Mouse (Mus musculus) natural killer cell, adult 2 months (primary cell): ENCODE results near the gene Prorsd1.
"Not testable (repeated sequence)": the region's sequence is repeated elsewhere in the genome, so short reads cannot be mapped to it uniquely, and the experiment has no call there.

Source experiments
- DNase-seq, 2 experiments: peaks; one replicate each; pipeline ENCODE4 v3.0.0; 2022; ENCODE audit warnings: low spot score in 2 of 2

Prorsd1 gene

GRCm38 (mm10) chr11:29514682-29515412 lies at the start of gene Prorsd1:
Gene Prorsd1, minus strand, starts transcription at chr11:29515033.
- peak; percentile 88 to 94 for DNase-seq

GRCm38 (mm10) chr11:29563406-29563805 lies 48.6 kb upstream of the Prorsd1 start:
- no peak for DNase-seq

- no peak for DNase-seq
Measured at GRCm38 (mm10) chr11:29560990-29561389, 46.2 kb upstream of the Prorsd1 start.

GRCm38 (mm10) chr11:29560452-29560851 lies 45.6 kb upstream of the Prorsd1 start:
- no peak for DNase-seq

- peak in 1 of 2 experiments; percentile 42 for DNase-seq
Measured at GRCm38 (mm10) chr11:29549425-29549778, 34.6 kb upstream of the Prorsd1 start.

DNA sequence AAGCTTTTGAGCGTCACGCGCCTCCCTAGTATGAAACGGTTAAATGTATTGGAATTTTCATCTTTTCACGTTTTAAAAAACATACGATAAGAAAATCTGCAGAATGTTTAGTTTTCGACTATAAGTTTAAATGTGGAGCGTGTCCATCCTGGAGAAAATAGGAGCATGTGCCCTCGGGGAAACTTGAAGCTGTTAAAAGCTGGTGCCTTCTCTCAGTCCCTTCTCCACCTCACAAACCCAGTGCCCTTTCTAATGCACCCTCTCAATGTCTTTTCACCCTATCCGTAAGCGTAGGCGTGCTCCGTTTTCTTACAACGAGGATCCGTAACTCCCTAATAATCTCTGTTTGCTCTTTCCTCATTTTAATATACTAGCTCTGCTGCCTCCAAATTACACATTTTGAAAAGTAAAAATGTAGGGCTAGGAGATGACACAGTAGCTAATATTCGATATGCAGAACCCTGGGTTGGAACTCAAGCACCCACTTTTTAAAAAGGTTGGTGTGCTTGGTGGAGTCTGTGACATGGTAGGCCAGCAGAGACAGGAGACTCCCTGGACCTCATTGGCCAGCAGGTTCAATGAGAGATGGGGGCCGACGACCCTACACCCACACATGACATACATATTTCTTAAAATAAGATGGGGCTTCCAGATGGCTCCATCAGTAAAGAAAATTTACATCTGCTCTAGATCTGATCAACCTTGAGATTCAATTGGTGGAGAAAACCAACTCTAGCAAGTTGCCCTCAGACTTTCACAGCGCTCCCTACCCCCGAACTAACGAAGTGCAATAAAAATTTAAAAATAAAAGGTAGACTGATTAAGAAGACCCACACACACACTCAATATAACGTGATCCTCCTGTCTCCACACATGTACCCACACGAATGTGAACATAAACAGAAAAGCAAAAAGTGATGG lies 33.9 kb upstream of the Prorsd1 start:
- DNase-seq, result no peak

DNA sequence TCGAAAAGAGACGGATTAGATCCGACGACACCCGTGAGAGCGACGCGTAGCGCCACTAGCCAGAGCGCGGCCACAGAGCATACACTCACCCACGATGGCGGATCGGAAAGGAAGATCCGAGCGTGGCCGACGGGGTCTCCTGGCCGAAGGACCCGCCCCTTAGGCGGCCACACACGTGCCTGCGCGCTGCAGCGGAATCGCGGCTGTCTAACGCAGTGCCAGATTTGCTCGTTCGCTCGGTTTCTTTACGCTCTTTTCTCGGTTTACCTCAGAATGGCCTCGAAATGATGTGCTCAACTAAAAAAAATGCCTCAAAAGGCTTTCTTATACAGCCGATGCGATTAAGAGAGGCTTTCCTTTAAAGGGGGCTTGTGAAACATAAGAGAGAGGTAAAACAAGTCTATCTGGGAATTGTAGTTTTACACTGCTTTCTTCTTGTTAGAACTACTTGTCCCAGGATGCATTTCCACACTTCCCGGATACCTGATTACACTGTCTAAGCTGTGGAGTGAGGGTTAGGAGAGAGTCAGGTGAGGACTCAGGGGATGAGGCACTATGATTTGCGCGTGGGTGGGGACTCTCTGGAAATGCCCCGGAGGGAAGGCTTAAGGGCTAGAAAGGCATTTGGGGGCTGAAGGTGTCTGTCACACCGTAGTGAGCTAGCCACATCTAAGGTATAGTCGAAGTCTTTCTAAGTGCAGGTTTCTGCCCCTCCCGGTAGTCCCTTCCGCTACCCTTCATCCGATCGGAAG lies 33.1 kb upstream of the Prorsd1 start, which contains the start of the genes Clhc1 and Rps27a:
TSS of gene Clhc1 (plus strand) at position 199 of the 752 bp plus-strand sequence.
TSS of gene Rps27a (minus strand) at position 358 of the 752 bp plus-strand sequence.
- peak; percentile 93 to 94 for DNase-seq

DNA sequence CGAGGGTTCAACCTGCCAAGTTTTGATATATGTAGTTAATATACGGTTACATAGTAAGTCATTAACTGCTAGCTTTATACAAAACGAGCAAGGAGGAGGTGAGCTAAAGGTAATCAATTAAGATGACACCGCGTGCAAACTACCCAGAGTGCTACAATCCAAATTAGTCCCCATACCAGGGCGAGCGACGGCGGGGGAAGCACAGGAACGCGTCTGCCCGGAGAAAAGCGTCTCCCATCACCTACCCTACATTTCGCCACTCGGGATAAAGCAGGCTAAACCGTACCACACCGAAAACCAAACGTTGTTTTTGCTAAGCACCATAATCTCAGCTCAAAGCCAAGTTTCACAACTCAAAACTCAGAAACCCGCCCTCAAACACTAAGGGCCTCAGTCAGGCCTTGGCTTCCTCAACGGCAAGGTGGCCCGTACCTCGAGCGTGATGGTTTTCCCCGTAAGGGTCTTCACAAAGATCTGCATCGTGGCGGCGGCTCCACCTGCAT lies 32.5 kb upstream of the Prorsd1 start:
- DNase-seq, result no peak

DNA sequence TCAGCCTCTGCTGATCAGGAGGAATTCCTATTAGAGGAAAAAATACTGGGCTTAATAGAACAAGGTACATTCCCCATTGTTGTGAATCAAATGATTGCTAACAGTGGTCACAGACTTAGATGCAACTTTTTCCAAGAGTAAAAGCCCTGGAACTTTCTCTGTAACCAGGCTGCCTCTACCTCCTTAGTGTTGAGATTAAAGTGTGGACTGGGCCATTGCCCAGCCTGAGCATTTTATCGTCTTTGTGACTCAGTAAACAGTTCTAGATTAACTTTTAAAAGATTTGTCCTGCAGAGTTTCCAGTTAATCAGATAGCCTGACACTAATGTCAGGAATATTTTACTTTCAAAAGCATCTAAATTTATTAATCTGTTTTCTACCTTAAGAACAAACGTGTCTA lies 31.9 kb upstream of the Prorsd1 start:
- no peak for DNase-seq

- DNase-seq, result not testable (repeated sequence)
Measured at GRCm38 (mm10) chr11:29546297-29546696, 31.5 kb upstream of the Prorsd1 start.

DNA sequence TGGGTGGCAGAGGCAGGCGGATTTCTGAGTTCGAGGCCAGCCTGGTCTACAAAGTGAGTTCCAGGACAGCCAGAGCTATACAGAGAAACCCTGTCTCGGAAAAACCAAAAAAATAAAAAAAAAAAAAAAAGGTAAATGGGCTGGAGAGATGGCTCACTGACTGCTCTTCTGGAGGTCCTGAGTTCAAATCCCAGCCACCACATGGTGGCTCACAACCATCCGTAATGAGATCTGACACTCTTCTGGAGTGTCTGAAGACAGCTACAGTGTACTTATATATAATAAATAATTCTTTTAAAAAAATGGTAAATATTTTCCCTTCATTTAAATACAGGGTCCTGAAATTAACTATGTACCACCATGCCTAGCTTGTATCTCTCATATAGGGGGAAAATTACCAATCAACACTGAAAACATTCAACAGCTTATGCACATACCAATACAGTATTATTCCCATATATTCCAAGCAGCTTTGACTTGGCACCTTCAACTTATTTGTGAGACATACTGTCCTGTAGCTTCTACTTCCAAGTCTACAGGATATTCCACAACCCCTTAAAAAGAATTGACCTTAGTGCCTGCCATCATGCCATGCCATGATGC lies 30.4 kb upstream of the Prorsd1 start:
- DNase-seq, result not testable (repeated sequence)

- DNase-seq, result no peak
Measured at GRCm38 (mm10) chr11:29544225-29544945, 29.6 kb upstream of the Prorsd1 start.

DNA sequence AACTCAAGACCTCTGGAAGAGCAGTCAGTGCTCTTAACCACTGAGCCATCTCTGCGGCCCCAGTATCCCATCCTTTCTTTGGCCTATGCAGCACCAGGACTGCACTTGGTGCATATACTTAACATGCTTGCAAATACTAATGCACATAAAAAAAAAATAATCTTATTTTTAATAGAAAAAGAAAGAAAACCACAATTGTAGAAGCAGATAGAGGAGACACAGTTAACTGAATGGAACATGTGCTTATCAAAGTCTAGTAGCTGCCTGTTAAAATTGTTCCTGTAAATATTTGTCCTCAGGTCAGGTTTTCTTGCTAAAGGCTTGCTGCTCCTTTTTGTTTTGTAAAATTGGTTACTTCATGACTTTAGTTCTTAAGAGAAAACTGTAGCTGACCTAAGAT lies 23.4 kb upstream of the Prorsd1 start:
- DNase-seq, result no peak

GRCm38 (mm10) chr11:29525988-29526794 lies 11.4 kb upstream of the Prorsd1 start, which contains the start of gene Mtif2:
Gene Mtif2, plus strand, starts transcription at chr11:29526408.
- DNase-seq, result peak; percentile 50 to 56

DNA sequence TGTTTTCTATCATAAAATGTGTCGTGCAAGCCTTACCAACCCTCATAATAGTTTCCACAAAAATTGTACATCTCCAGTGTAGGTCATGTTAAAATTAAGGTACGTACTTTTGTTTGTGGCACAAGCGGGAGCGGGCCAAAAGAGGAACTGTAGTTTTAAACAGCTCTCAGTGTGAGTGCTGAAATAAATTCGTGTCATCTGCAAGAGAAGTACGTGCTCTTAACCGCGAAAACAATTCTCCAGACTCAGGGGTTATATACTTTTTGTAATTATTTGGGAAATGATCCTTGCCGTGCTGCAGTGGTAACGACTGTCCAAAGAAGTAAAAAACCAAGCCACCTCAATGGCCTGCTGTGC lies 530 bp downstream of the Prorsd1 start:
- DNase-seq, result peak in 1 of 2 experiments; percentile 12

- DNase-seq, result no peak
Measured at GRCm38 (mm10) chr11:29512818-29513535, 1.9 kb downstream of the Prorsd1 start.

GRCm38 (mm10) chr11:29509421-29509820 lies 5.4 kb downstream of the Prorsd1 start:
- DNase-seq, result no peak

- no peak for DNase-seq
Measured at GRCm38 (mm10) chr11:29504899-29505625, 9.8 kb downstream of the Prorsd1 start.
